Mouse (Mus musculus) C2C12 (cell line): ENCODE results near the gene Ryr1. TPM values are rescaled to one million over a fixed set of nuclear protein-coding genes. Genes with fewer than 3 reads are reported as not detected.
"Not testable (repeated sequence)": the region's sequence is repeated elsewhere in the genome, so short reads cannot be mapped to it uniquely, and the experiment has no call there.

Experiments used
- H3K27me3 ChIP-seq: one replicate; pipeline ENCODE4 v1.6.1; 2011; ENCODE audit not compliant: control insufficient read depth, insufficient read depth, insufficient read length
- H3K36me3 ChIP-seq: one replicate; pipeline ENCODE4 v1.6.1; 2011; ENCODE audit not compliant: control insufficient read depth, insufficient read depth
- H3K4me3 ChIP-seq: one replicate; pipeline ENCODE4 v1.5.1; 2011; ENCODE audit warnings: mild to moderate bottlenecking, control low read depth; ENCODE audit not compliant: poor library complexity, insufficient read depth, severe bottlenecking
- H3K79me2 ChIP-seq: one replicate; pipeline ENCODE4 v1.6.1; 2011; ENCODE audit not compliant: control insufficient read depth, insufficient read depth
- H3K79me3 ChIP-seq: one replicate; pipeline ENCODE4 v1.6.1; 2011; ENCODE audit warnings: low read depth, control low read depth
- H3ac ChIP-seq: one replicate; pipeline ENCODE3; 2011; ENCODE audit warnings: low read depth; ENCODE audit not compliant: control insufficient read depth, insufficient read length
- CEBPB ChIP-seq: IDR thresholded peaks from one replicate; pipeline ENCODE4 v1.6.1; 2011; ENCODE audit warnings: low read depth, mild to moderate bottlenecking, control low read depth, moderate library complexity
- CTCF ChIP-seq: IDR thresholded peaks from one replicate; pipeline ENCODE4 v1.5.1; 2011; ENCODE audit not compliant: control insufficient read depth, insufficient read depth, insufficient read length
- FOSL1 ChIP-seq: IDR thresholded peaks from one replicate; pipeline ENCODE4 v1.8.0; 2011; ENCODE audit warnings: mild to moderate bottlenecking, low read length; ENCODE audit not compliant: poor library complexity, insufficient read depth, severe bottlenecking
- MAX ChIP-seq: IDR thresholded peaks from one replicate; pipeline ENCODE4 v1.6.1; 2011; ENCODE audit warnings: mild to moderate bottlenecking, control low read depth
- MYOD1 ChIP-seq: IDR thresholded peaks from one replicate; pipeline ENCODE4 v1.6.1; 2011; ENCODE audit warnings: low read depth; ENCODE audit not compliant: control insufficient read depth, insufficient read length
- MYOG ChIP-seq: IDR thresholded peaks from one replicate; pipeline ENCODE4 v1.6.1; 2011; ENCODE audit not compliant: control insufficient read depth, insufficient read length; ENCODE audit errors: extremely low read depth
- USF1 ChIP-seq: IDR thresholded peaks from one replicate; pipeline ENCODE4 v1.6.1; 2011; ENCODE audit warnings: low read depth, mild to moderate bottlenecking, control low read depth, moderate library complexity
- polyA plus RNA-seq: library from polyadenylated mRNA; unstranded; fragments of >200 nt; fragmentation: generic; extraction: Trizol; gene quantifications from one replicate; pipeline ENCODE4 v1.2.1, GENCODE M21; 2012; ENCODE audit warnings: missing spikeins

Ryr1 gene
- polyA plus RNA-seq, 1 experiment: 1.1 TPM

DNA sequence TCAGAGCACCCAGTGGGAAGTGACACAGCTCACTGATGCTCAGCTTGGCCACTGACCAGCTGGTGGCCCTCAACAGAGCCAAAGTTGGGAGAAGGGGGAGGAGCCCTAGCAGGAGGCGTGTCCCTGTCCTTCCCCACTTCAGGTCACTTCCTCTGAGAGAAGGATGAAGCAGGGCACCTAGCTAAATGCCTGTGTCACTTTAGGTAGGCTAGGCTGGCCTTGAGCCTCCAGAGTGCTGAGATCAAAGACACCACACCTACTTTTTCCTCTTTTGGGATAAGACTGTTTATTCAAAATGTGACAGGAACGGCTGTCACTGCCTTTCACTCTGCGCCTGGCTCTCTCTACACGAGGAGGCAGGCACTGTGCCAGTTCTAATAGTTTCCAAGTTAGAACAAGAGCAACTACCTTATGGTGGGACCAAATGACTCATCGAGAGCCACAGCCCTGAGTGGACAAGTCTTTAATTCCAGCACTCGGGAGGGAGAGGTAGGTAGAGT lies 153.2 kb downstream of the Ryr1 start:
- Histone ChIP-seq H3K79me2 (no peaks in the 10 kb centered on the region), H3K4me3 (no peak overlapping the region), H3ac (no peak overlapping the region), H3K79me3 (no peaks in the 10 kb centered on the region), H3K27me3 (no peaks in the 10 kb centered on the region), H3K36me3 (peaks cover 14% of the 10 kb centered on the region)
- TF ChIP-seq MYOG (no peak), CEBPB (no peak), MYOD1 (peak; percentile 88)

DNA sequence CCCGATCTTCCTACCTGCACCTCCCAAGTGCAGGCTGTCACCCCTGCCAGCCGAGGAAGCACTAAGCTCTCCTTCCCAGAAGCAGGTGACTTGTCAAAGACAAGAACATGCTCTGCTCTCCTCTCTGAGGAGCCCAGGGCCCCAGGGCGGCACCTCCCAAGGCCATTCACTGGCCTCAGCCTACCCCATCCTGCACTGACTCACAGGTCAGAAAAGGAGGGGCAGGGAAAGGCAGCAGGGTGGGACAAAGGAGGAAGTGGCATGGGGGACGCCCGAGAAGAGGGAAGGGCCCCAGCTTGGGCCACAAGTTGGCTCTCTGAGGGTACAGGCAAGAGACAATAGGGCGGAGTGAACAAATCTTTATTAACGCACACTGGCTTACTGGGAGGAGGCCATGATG lies 153.9 kb downstream of the Ryr1 start:
- no peak for TF ChIP-seq MYOD1
- no peak for TF ChIP-seq MYOG
- no peak for TF ChIP-seq CEBPB
- no peak for TF ChIP-seq FOSL1
- TF ChIP-seq CTCF: no peak
- TF ChIP-seq USF1: no peak
- TF ChIP-seq MAX: no peak
- Histone ChIP-seq H3K27me3 (no peaks in the 10 kb centered on the region), H3K36me3 (peaks cover 11% of the 10 kb centered on the region), H3K79me3 (no peaks in the 10 kb centered on the region), H3K79me2 (no peaks in the 10 kb centered on the region), H3ac (no peak overlapping the region), H3K4me3 (no peak overlapping the region)

DNA sequence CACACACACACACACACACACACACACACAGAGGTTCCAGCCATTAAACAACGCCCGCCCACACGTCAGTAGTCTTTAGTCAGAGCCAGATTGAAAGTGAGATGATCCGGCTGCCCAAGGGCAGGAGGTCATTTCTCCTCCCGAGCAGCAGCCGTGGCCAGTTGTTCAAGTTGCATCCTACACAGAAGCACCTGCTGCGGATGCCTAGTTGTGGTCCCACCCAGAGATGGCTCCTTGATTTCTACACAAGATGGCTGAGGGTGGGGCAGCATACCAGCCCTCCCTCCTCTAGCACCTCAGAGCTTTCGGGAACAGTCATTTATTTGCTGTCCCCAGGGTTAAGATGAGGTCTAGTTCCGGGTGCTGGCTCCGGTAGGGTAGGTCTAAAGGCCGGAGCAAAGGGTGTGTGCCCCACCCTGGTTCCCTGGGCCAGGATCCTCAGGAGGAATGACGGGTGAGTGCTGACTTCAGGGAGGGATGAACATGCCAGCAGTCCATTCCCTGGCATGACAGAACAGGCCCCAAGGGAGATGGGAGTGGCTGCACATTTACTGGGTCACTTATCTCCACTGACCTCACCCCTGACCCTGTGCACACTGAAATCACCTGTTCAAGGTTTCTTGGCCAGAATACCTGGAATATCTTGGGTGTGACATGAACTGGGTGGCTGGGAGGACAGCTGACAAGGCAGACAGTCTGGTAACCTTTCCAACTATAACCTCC lies 155.1 kb downstream of the Ryr1 start:
- Histone ChIP-seq H3K4me3 (no peak overlapping the region), H3K36me3 (peaks cover 11% of the 10 kb centered on the region), H3K79me2 (no peaks in the 10 kb centered on the region), H3ac (no peak overlapping the region), H3K27me3 (no peaks in the 10 kb centered on the region), H3K79me3 (no peaks in the 10 kb centered on the region)
- TF ChIP-seq USF1: no peak
- peak; percentile 52 for TF ChIP-seq MYOD1

DNA sequence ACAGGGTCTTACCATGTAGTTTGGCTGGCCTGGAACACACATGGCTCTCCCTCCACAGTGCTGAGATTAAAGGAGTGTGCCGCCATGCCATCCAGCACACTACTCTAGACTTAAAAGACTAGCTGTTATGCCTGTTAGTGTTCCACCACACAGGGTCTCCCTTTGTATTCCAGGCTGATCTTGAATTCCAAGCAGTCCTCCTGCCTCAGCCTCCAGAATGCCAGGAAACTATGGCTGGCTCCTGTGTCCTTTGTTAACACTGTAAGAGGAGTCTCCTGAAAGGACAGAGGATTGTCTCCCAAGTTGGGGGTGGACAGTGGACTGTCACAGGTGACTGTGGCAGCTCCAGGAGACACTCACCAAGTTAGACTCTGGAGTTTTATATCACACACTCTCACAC lies 155.7 kb downstream of the Ryr1 start:
- H3K27me3 ChIP-seq: no peaks in the 10 kb centered on the region
- H3ac ChIP-seq: no peak overlapping the region
- H3K4me3 ChIP-seq: no peak overlapping the region
- TF ChIP-seq FOSL1 (no peak), MYOG (no peak), CEBPB (no peak), CTCF (no peak), MYOD1 (no peak), USF1 (no peak), MAX (no peak)
- H3K79me2 ChIP-seq: no peaks in the 10 kb centered on the region
- peaks cover 8% of the 10 kb centered on the region for H3K36me3 ChIP-seq
- no peaks in the 10 kb centered on the region for H3K79me3 ChIP-seq

DNA sequence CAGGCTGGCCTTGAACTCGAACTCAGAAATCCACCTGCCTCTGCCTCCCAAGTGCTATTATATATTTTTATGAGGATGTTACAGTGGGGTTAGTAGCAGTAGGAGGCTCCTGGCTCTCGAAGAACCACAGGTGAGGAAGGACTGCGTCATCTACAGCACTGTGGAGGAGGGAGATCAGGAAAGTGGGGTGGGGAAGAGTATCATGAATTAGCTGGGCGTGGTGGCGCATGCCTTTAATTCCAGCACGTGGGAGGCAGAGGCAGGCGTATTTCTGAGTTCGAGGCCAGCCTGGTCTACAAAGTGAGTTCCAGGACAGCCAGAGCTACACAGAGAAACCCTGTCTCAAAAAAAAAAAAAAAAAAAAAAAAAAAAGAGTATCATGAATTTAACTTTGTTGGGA lies 156.9 kb downstream of the Ryr1 start:
- H3K27me3 ChIP-seq, H3K36me3 ChIP-seq, H3K79me2 ChIP-seq, H3ac ChIP-seq, H3K4me3 ChIP-seq, H3K79me3 ChIP-seq: not testable (repeated sequence)

DNA sequence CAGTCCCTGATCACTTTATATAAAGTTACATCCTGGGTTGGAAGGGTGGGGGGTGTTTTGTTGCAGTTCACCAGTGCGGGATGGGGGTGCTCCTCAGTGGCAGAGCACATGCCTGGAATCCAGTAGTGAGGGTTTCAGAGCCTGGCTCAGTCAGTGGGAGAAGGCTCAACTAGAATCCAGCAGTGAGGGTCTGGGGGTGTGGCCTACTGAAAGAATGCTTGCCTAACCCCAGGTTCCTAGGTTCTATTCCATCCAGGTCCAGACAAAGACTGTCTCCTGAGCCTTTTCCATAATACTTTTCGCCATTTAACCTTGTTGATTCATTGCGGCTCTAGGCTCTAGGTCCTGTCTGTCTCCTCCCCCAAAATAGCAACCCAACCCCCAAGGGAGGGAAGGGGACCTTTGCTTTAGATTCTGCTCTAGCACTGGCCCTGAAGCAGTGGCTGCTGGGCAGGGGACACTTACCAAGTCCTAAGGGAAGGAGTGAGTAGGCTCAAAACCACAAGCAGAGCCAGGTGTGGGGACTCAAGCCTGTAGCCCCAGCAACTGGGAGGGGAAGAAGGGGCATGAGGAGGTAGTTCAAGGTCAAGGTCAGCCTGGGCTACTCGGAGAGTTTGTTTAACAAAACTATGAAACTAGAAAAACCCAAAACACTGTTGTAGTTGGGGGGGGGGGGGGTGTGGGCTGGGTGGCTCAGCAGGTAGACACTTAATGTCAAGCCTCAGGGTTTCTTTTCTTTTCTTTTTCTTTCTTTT lies 158.1 kb downstream of the Ryr1 start:
- Histone ChIP-seq H3K27me3 (no peaks in the 10 kb centered on the region), H3K4me3 (no peak overlapping the region), H3K36me3 (no peaks in the 10 kb centered on the region), H3K79me3 (peaks cover under 1% of the 10 kb centered on the region), H3K79me2 (peaks cover 2% of the 10 kb centered on the region), H3ac (no peak overlapping the region)
- no peak for TF ChIP-seq FOSL1
- TF ChIP-seq MYOD1: no peak
- no peak for TF ChIP-seq USF1
- no peak for TF ChIP-seq CEBPB
- no peak for TF ChIP-seq MAX
